Mouse (Mus musculus): Measurements from ENCODE around the gene Zfp839.

- no peak for TF ChIP-seq CTCF (conservative IDR thresholded peaks at IDR 0.05; ENCODE audit: low read length)
- TF ChIP-seq NANOG (IDR thresholded peaks at IDR 0.05; ENCODE audit: borderline replicate concordance, low read length): no peak
- no peak for TF ChIP-seq POU5F1 (IDR thresholded peaks at IDR 0.05; ENCODE audit: borderline replicate concordance, low read length)
These were observed 5.0 kb downstream of the Zfp839 start for GRCm38 (mm10) chr12:110854786-110855737.

Data from E14TG2a.4 (cell line).